Mouse (Mus musculus) left cerebral cortex, adult 11 months (tissue): ENCODE measurements around the gene Npcd.

Experiments used
- DNase-seq: peaks from one replicate; pipeline ENCODE4 v3.0.0; 2022; ENCODE audit warnings: low spot score

Npcd gene

GRCm38 (mm10) chr15:79803533-79804351 is 30.3 kb downstream of the Npcd start:
- DNase-seq: no peak

GRCm38 (mm10) chr15:79802304-79802703 is 31.7 kb downstream of the Npcd start:
- no peak for DNase-seq

DNA sequence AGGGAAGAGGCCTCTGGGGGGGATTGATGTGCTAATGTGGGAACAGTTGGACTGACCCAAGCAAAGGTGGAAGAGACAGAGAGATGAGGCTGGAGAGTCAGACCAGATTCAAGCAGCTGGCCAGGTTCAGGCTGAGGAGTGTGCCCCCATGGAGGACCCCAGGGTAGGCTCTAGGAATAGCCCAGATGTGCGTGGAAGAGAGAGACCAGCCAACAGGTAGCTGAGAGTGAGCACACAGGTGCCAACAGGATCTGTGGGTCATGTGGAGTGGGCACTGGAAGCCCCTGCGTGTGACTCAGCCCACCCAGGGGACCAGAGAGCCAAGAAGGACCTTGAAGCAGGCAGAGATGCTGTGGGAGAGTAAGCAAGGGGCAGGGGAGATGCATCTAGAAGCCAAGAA is 32.4 kb downstream of the Npcd start:
- no peak for DNase-seq

GRCm38 (mm10) chr15:79800701-79801100 is 33.3 kb downstream of the Npcd start:
- DNase-seq: no peak

DNA sequence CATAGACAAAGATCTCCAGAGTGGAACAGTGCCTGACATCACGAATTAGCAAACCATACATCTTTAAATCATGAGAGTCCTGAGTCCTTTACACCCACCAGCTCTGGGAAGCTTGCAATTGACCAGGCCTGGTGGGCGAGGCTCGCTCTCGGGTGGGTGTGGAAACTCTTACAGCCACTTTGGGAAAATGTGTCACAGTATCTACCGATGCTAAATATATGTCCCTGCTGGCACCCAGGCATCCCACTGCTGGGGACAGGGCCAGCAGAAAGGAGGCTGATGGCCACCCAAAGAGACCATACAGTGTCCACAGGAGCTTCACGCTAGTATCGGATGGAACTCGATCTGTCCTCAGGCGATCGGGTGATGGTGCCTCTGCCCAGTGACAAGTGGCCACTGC is 35.4 kb downstream of the Npcd start:
- DNase-seq: no peak

- no peak for DNase-seq
Measured at GRCm38 (mm10) chr15:79797680-79798079, 36.4 kb downstream of the Npcd start.

GRCm38 (mm10) chr15:79797096-79797495 is 36.9 kb downstream of the Npcd start:
- DNase-seq: no peak

DNA sequence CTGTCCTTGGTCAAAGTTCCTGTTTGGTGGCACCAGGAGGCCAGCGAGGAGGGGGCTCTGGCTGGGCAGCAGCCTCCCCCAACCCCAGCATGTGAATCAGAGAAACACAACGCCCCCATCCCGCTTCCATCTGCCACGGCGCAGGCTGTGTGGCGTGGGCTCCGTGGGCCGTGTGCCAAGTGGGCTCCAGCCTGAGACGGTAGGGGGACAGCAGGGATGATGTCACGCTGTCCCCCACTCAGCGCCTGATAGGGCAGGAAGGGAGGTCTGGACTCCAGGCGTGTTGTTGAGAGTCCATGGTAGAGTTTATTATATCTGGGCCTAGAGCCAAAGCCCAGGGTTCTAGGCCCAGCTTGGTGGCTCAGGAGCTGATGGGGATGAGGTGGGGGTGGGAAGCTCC is 37.8 kb downstream of the Npcd start:
- no peak for DNase-seq

- DNase-seq: no peak
Measured at GRCm38 (mm10) chr15:79794173-79794572, 39.9 kb downstream of the Npcd start.

GRCm38 (mm10) chr15:79793076-79793475 is 41.0 kb downstream of the Npcd start:
- DNase-seq: no peak

DNA sequence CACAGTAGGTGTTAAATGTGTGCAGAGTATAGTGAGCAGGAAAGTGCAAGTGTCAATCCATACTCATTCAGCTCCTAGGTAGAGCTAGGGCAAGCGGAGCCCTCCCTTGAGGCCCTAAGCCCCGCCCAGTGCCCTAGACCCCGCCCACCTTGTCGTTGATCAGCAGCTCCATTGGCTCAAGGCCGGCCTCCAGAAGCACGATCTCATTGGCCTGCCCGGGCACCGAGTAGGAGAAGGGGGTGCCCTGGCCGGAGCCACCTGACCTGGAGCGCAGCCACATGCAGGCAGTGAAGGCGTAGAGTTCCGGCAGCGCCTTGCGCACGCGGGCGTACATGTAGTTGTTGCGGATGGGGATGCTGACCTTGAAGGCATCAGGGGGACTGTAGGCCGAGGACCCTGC is 41.6 kb downstream of the Npcd start:
- no peak for DNase-seq

- DNase-seq: no peak
Measured at GRCm38 (mm10) chr15:79791502-79791901, 42.5 kb downstream of the Npcd start.

DNA sequence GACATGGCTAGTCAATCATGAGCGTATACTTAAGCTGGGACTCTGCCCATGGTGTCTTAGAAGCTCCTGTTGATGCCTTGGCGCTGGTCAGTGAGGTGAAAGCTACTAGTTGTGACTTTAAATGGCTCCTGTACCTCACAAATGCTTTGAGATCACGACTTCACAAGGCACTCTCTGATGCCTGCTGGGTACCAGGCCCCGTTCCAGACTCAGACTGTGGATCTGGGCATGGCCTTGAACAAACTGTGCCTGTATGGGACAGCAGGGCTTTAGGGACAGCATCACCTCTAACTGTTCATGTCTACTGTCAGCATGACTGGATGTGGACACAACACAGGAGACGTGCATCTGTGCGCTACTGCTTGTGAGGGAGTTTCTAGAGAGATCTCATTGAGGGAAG is 43.1 kb downstream of the Npcd start:
- DNase-seq: no peak

GRCm38 (mm10) chr15:79790111-79790510 is 43.9 kb downstream of the Npcd start:
- no peak for DNase-seq

DNA sequence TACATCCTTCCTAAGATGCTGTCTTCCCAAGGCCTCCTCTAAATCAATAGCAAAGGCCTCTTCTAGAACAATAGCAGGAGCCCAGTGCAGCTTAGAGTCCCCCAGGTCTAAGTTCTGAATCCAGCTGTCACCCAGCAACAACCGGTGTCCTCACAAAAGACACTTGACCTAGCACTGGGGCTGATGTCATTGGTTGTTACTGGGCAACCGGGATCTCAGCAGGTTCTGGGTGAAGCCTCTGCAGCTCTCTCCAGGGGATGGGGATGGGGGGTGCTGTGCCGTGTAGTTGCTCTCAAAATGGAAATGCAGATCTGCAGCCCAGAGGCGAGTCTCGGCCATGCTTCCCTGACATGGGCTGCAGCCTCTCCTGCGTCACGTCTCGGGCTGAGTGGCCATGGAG is 46.2 kb downstream of the Npcd start:
- no peak for DNase-seq

GRCm38 (mm10) chr15:79785056-79785455 is 49.0 kb downstream of the Npcd start:
- no peak for DNase-seq

DNA sequence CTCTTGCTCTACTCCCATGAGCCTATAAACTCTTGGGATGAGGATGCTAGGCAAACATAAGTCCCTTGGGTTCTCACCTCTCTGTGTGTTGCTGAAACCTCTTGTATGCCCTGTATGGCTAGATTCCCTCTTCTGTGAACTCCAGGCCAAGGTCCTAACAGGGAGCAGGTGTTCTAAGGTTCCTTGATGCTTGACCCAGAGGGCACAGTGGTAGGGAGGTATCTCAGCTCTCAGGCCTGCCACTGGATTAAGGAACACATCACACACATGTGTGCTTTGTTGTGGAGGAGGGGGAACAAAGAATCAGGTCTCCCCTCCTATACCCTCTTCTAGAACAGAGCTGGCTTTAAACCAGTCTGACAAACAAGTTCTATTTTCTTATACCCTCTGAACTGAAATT is 56.3 kb downstream of the Npcd start, which contains the start of gene Dnal4:
TSS of gene Dnal4 (minus strand) at position 101 of the 400 bp plus-strand sequence.
- no peak for DNase-seq

GRCm38 (mm10) chr15:79775662-79776061 is 58.4 kb downstream of the Npcd start:
- DNase-seq: no peak

DNA sequence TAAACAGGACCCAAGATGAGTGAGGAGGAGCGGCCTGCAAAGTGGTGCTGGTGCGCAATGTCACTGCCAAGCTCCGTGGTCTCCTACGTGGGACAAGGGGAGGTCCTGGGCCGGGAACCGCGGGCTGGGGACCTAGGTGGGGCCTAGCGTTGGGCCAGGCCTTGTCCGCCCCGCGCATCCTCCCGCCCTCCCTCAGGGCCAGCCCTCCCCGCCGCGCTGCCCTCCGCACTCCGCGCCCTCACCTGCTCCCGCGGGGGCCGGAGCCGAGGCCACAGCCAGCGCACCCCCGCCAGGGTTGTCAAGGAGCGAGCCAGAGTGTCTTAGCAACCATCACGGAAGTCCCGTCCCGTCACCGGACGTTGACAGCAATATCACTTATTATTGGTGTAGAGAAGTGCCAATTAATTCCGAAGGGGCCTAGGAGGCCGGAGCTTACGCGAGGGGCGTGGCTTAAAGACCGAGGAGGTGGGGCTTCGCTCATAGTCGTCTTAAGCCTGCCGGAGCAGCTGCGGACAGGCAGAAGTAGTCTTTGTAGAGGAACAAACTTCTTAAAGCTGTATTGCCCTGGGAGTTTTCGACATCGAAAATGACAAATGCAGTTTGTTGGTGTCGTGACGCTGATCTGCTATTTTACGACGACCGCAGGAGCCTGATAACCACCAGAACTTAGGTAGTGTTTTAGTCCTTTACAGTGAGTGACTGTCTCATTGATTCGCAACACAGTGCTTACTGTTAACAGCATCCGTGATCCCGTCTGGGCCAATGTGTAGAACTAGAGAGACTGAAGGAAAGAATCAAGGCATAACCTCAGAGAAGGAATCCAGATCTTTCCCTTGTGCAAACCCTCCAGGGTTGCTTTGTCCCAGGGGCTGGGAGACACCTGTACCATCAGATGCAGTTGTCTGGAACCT is 59.7 kb downstream of the Npcd start:
- DNase-seq: peak; percentile 96

DNA sequence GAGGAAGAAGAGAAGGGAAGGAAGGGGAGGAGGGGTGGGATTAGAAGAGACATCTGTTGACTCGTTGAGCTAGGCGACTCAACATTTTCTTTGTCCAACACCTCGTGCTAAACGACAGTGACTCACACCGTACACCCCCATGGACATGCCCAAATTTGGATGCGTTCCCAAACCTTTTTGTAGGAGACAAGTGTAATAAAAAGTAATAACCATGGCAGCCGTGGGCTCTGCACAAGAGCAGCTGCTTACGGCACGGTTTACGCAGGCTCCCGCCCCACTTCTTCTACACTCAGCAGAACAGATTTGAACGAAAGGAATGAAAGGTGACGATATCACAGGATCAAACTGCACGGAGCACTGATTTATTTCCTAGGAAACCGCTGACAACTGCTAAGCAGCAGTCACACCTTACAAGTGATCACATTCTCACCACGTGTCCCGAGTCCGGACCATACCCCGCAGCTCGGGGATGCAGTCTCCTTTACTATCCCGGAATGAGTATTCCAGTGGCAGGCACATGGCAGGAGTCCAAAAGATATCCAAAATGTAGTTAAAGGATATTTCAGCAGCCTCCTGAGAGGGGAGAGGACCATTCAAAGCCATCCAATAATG is 63.3 kb downstream of the Npcd start:
- no peak for DNase-seq

DNA sequence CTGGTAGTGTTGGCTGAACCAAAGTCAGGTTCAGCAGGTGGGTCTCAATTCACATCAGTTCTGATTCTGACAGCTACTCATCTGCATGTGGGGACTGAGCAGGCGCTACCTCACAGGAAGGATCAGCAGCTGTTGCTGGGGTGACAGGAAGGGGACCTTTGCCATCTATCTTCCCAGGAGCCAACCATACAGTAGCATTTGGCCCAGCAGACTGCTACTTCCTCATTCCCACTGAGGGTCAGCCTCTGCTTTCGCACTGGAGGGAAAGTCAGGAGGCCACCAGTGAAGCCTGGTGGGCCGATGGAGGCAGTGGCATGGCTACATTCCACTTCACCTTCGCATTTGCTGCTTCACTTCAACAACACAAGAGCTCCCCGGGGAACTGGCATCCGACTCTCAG is 65.7 kb downstream of the Npcd start:
- no peak for DNase-seq

GRCm38 (mm10) chr15:79767327-79767961 is 66.6 kb downstream of the Npcd start:
- no peak for DNase-seq
